Mouse (Mus musculus): Measurements from ENCODE around the gene Tubb4b.

DNA sequence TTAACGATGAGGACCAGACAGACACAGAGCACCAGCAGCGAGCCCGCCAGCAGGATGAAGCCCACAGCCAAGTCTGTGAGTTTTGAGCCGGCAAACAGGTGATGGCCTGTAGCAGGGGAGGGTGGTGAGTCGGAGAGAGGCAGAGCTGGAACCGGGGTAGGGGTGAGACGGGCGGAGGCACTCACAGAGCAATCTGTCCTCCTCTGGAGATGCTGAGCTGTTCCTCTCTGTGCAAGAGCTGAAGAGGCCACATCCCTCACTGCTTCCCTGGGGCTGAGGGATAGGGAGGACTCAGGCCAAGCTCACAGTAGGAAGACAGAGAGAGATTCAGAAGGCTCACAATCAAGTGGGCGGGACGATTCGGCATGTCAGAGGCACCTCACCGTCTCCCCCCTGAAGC is 6.5 kb upstream of the Tubb4b start:
- no peak for TF ChIP-seq CTCF (IDR thresholded peaks at IDR 0.05; ENCODE audit: low read depth)
- TF ChIP-seq EP300 (IDR thresholded peaks at IDR 0.05; ENCODE audit: low read depth): no peak

Measured in heart, postnatal 0 days (tissue).